Mouse (Mus musculus) liver, embryonic 11.5 days (tissue): ENCODE measurements around the gene Gpn3. TPM values are rescaled to one million over a fixed set of nuclear protein-coding genes. Genes with fewer than 3 reads are reported as not detected.

Source experiments
- ATAC-seq: fragments of 200-750 bp; cut with Nextera tagmentation; replicated peaks from 2 replicates; pipeline ENCODE4 v1.8.0; 2017; ENCODE audit warnings: moderate number of reproducible peaks, mild to moderate bottlenecking, moderate TSS enrichment, moderate library complexity; ENCODE audit not compliant: low FRiP score
- DNase-seq: peaks from one replicate; pipeline ENCODE4 v3.0.0-alpha.2; 2017; ENCODE audit warnings: low spot score
- H3K27ac ChIP-seq: fragments of 300-500 bp; sonication (generic); 2 replicates; pipeline ENCODE4 v1.5.1; 2014; ENCODE audit warnings: mild to moderate bottlenecking, low read depth, low read length, control low read depth
- H3K27me3 ChIP-seq: fragments of 300-500 bp; sonication (generic); replicated peaks from 2 replicates; pipeline ENCODE4 v1.6.1; 2014; ENCODE audit warnings: low read length, mixed read lengths; ENCODE audit not compliant: control insufficient read depth, insufficient read depth
- H3K36me3 ChIP-seq: fragments of 300-500 bp; sonication (generic); 2 replicates; pipeline ENCODE4 v1.6.1; 2014; ENCODE audit warnings: mild to moderate bottlenecking, low read length, moderate library complexity, mixed read lengths; ENCODE audit not compliant: control insufficient read depth, insufficient read depth
- H3K4me1 ChIP-seq: fragments of 300-500 bp; sonication (generic); replicated peaks from 2 replicates; pipeline ENCODE4 v1.6.1; 2014; ENCODE audit warnings: low read length, mixed read lengths; ENCODE audit not compliant: control insufficient read depth, insufficient read depth
- H3K4me2 ChIP-seq: fragments of 300-500 bp; sonication (generic); 2 replicates; pipeline ENCODE4 v1.6.1; 2014; ENCODE audit warnings: mild to moderate bottlenecking, control low read depth, moderate library complexity
- H3K4me3 ChIP-seq: fragments of 300-500 bp; sonication (generic); 2 replicates; pipeline ENCODE4 v1.5.1; 2014; ENCODE audit warnings: low read depth, low read length, control low read depth
- H3K9ac ChIP-seq: fragments of 300-500 bp; sonication (generic); 2 replicates; pipeline ENCODE4 v1.6.1; 2014; ENCODE audit warnings: low read depth, low read length, control low read depth
- H3K9me3 ChIP-seq: fragments of 300-500 bp; sonication (generic); 2 replicates; pipeline ENCODE4 v1.6.1; 2016; ENCODE audit warnings: low read length, inconsistent platforms, mixed read lengths; ENCODE audit not compliant: control insufficient read depth
- WGBS: fragments of 180-500 bp; shearing (Covaris S2); extraction: QIAGEN DNeasy Blood & Tissue Kit; methylation state at CpG from one replicate; pipeline ENCODE4 v1.1.7; 2014; 5-methylcytosine and 5-hydroxymethylcytosine counted together
- polyA plus RNA-seq: library from polyadenylated mRNA; unstranded; fragments of >200 nt; fragmentation: Nextera tagmentation; extraction: Ambion mirVana; gene quantifications from 2 replicates; pipeline ENCODE4 v1.2.1, GENCODE M21; 2014

The Gpn3 gene
- polyA plus RNA-seq, 1 experiment from 2014 or later, result 112 TPM

- H3K4me3 ChIP-seq, result no peak overlapping the region
- ATAC-seq (no peak), DNase-seq (peak; percentile 15)
- H3K27me3 ChIP-seq, result no peaks in the 10 kb centered on the region
- H3K4me2 ChIP-seq, result no peak overlapping the region
- H3K9ac ChIP-seq, result no peak overlapping the region
- WGBS, result 83% methylated on average over 4 of the region's 4 CpGs
- H3K27ac ChIP-seq, result no peak overlapping the region
- peaks cover 31% of the 10 kb centered on the region for H3K36me3 ChIP-seq
- no peaks in the 10 kb centered on the region for H3K9me3 ChIP-seq
- peaks cover 9% of the 10 kb centered on the region for H3K4me1 ChIP-seq
These were observed 5.6 kb downstream of the Gpn3 start for GRCm38 (mm10) chr5:122377101-122377833.

- ATAC-seq (no peak), DNase-seq (peak; percentile 28)
- Histone ChIP-seq H3K27me3 (no peaks in the 10 kb centered on the region), H3K9me3 (no peaks in the 10 kb centered on the region), H3K36me3 (peaks cover 31% of the 10 kb centered on the region), H3K4me3 (no peak overlapping the region), H3K4me2 (no peak overlapping the region), H3K27ac (no peak overlapping the region), H3K4me1 (peaks cover 9% of the 10 kb centered on the region), H3K9ac (no peak overlapping the region)
- WGBS, result 95% methylated on average over 12 of the region's 12 CpGs
These were observed 6.5 kb downstream of the Gpn3 start for GRCm38 (mm10) chr5:122378171-122378570.

- no peak overlapping the region for H3K4me2 ChIP-seq
- no peak overlapping the region for H3K27ac ChIP-seq
- WGBS, result 62% methylated on average over 11 of the region's 11 CpGs
- H3K4me1 ChIP-seq, result no peaks in the 10 kb centered on the region
- H3K4me3 ChIP-seq, result no peak overlapping the region
- H3K9ac ChIP-seq, result no peak overlapping the region
- H3K9me3 ChIP-seq, result no peaks in the 10 kb centered on the region
- peak; percentile 64 for ATAC-seq
- no peaks in the 10 kb centered on the region for H3K27me3 ChIP-seq
- DNase-seq, result peak; percentile 41
- peaks cover 31% of the 10 kb centered on the region for H3K36me3 ChIP-seq
These were observed 7.9 kb downstream of the Gpn3 start for GRCm38 (mm10) chr5:122379374-122380155.

GRCm38 (mm10) chr5:122390006-122390405 is 18.3 kb downstream of the Gpn3 start:
- Histone ChIP-seq H3K9ac (no peak overlapping the region), H3K36me3 (peaks cover 2% of the 10 kb centered on the region; the same call in 1 of the 2 replicates), H3K4me3 (no peak overlapping the region), H3K27ac (no peak overlapping the region), H3K9me3 (no peaks in the 10 kb centered on the region), H3K4me1 (peaks cover 7% of the 10 kb centered on the region), H3K4me2 (no peak overlapping the region), H3K27me3 (no peaks in the 10 kb centered on the region)
- 83% methylated on average over 5 of the region's 5 CpGs for WGBS
- ATAC-seq, result no peak
- DNase-seq, result no peak

- Histone ChIP-seq H3K4me3 (no peak overlapping the region), H3K4me2 (no peak overlapping the region), H3K27me3 (no peaks in the 10 kb centered on the region), H3K9ac (no peak overlapping the region), H3K36me3 (peaks cover 2% of the 10 kb centered on the region; the same call in 1 of the 2 replicates), H3K9me3 (no peaks in the 10 kb centered on the region), H3K27ac (no peak overlapping the region), H3K4me1 (peaks cover 7% of the 10 kb centered on the region)
- DNase-seq (no peak), ATAC-seq (no peak)
These were observed 19.0 kb downstream of the Gpn3 start for GRCm38 (mm10) chr5:122390671-122391070.

GRCm38 (mm10) chr5:122391178-122391785 is 19.6 kb downstream of the Gpn3 start:
- H3K27me3 ChIP-seq, result no peaks in the 10 kb centered on the region
- H3K4me1 ChIP-seq, result peaks cover 7% of the 10 kb centered on the region
- peak overlapping the region; percentile 77 for H3K4me3 ChIP-seq
- peak overlapping the region; percentile 79 for H3K9ac ChIP-seq
- peak overlapping the region; percentile 74 for H3K4me2 ChIP-seq
- WGBS, result 51% methylated on average over 15 of the region's 16 CpGs
- ATAC-seq (no peak), DNase-seq (no peak)
- peaks cover 2% of the 10 kb centered on the region; the same call in 1 of the 2 replicates for H3K36me3 ChIP-seq
- no peaks in the 10 kb centered on the region for H3K9me3 ChIP-seq
- H3K27ac ChIP-seq, result no peak overlapping the region

GRCm38 (mm10) chr5:122391786-122392180 is 20.1 kb downstream of the Gpn3 start, which contains the start of gene Arpc3:
Gene Arpc3 (plus strand): TSS chr5:122391878.
- ATAC-seq (peak; percentile 90), DNase-seq (peak; percentile 89)
- Histone ChIP-seq H3K36me3 (peaks cover 5% of the 10 kb centered on the region; the same call in 1 of the 2 replicates), H3K4me1 (peaks cover 7% of the 10 kb centered on the region), H3K4me2 (peak within 1 kb of the TSS; percentile 74), H3K27ac (0 out of 2 replicates have a peak within 1 kb of the TSS, but pooled peaks have one; percentile 11), H3K9me3 (no peaks in the 10 kb centered on the region), H3K27me3 (no peaks in the 10 kb centered on the region), H3K9ac (peak within 1 kb of the TSS; percentile 79), H3K4me3 (peak within 1 kb of the TSS; percentile 77)
- under 1% methylated on average over 39 of the region's 39 CpGs for WGBS

- ATAC-seq (peak; percentile 37; the same call in 1 of the 2 replicates), DNase-seq (peak; percentile 45)
- Histone ChIP-seq H3K4me2 (peak overlapping the region; percentile 74), H3K27ac (0 out of 2 replicates have a peak overlapping the region, but pooled peaks have one; percentile 11), H3K36me3 (peaks cover 8% of the 10 kb centered on the region; the same call in 1 of the 2 replicates), H3K4me3 (peak overlapping the region; percentile 77), H3K27me3 (no peaks in the 10 kb centered on the region), H3K9me3 (no peaks in the 10 kb centered on the region), H3K9ac (peak overlapping the region; percentile 79), H3K4me1 (peaks cover 7% of the 10 kb centered on the region)
- 10% methylated on average over 19 of the region's 19 CpGs for WGBS
These were observed 20.7 kb downstream of the Gpn3 start for GRCm38 (mm10) chr5:122392227-122393004.
